Mouse (Mus musculus) C2C12 (cell line): ENCODE measurements around the gene B130006D01Rik. TPM values are rescaled to one million over a fixed set of nuclear protein-coding genes. Genes with fewer than 3 reads are reported as not detected.

Source experiments
- H3K27me3 ChIP-seq: one replicate; pipeline ENCODE4 v1.6.1; 2011; ENCODE audit not compliant: control insufficient read depth, insufficient read depth, insufficient read length
- H3K36me3 ChIP-seq: one replicate; pipeline ENCODE4 v1.6.1; 2011; ENCODE audit not compliant: control insufficient read depth, insufficient read depth
- H3K4me3 ChIP-seq: one replicate; pipeline ENCODE4 v1.5.1; 2011; ENCODE audit warnings: mild to moderate bottlenecking, control low read depth; ENCODE audit not compliant: poor library complexity, insufficient read depth, severe bottlenecking
- H3K79me2 ChIP-seq: one replicate; pipeline ENCODE4 v1.6.1; 2011; ENCODE audit not compliant: control insufficient read depth, insufficient read depth
- H3K79me3 ChIP-seq: one replicate; pipeline ENCODE4 v1.6.1; 2011; ENCODE audit warnings: low read depth, control low read depth
- H3ac ChIP-seq: one replicate; pipeline ENCODE3; 2011; ENCODE audit warnings: low read depth; ENCODE audit not compliant: control insufficient read depth, insufficient read length
- CEBPB ChIP-seq: IDR thresholded peaks from one replicate; pipeline ENCODE4 v1.6.1; 2011; ENCODE audit warnings: low read depth, mild to moderate bottlenecking, control low read depth, moderate library complexity
- CTCF ChIP-seq: IDR thresholded peaks from one replicate; pipeline ENCODE4 v1.5.1; 2011; ENCODE audit not compliant: control insufficient read depth, insufficient read depth, insufficient read length
- FOSL1 ChIP-seq: IDR thresholded peaks from one replicate; pipeline ENCODE4 v1.8.0; 2011; ENCODE audit warnings: mild to moderate bottlenecking, low read length; ENCODE audit not compliant: poor library complexity, insufficient read depth, severe bottlenecking
- MAX ChIP-seq: IDR thresholded peaks from one replicate; pipeline ENCODE4 v1.6.1; 2011; ENCODE audit warnings: mild to moderate bottlenecking, control low read depth
- MYOD1 ChIP-seq: IDR thresholded peaks from one replicate; pipeline ENCODE4 v1.6.1; 2011; ENCODE audit warnings: low read depth; ENCODE audit not compliant: control insufficient read depth, insufficient read length
- MYOG ChIP-seq: IDR thresholded peaks from one replicate; pipeline ENCODE4 v1.6.1; 2011; ENCODE audit not compliant: control insufficient read depth, insufficient read length; ENCODE audit errors: extremely low read depth
- USF1 ChIP-seq: IDR thresholded peaks from one replicate; pipeline ENCODE4 v1.6.1; 2011; ENCODE audit warnings: low read depth, mild to moderate bottlenecking, control low read depth, moderate library complexity
- polyA plus RNA-seq: library from polyadenylated mRNA; unstranded; fragments of >200 nt; fragmentation: generic; extraction: Trizol; gene quantifications from one replicate; pipeline ENCODE4 v1.2.1, GENCODE M21; 2012; ENCODE audit warnings: missing spikeins

The B130006D01Rik gene
- polyA plus RNA-seq, 1 experiment = 0.02 TPM

DNA sequence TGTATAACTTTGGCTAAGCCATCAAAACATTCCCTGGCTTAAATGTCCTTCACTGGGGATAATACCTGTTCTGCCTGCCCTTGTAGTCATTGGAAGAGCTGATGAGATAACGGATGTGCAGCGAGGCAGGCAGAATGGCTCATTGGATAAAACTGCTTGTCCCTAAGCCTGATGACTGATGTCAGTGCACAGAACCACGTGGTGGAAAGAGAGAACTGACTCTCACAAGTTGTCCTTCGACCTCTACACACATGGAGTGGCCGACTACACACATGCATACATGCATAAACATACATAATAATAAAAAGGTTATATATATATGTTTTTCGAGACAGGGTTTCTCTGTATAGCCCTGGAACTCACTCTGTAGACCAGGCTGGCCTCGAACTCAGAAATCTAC, 12.9 kb upstream of the B130006D01Rik start:
- Histone ChIP-seq H3K36me3 (no peaks in the 10 kb centered on the region), H3K79me2 (peaks cover 17% of the 10 kb centered on the region), H3ac (no peak overlapping the region), H3K4me3 (no peak overlapping the region), H3K27me3 (peaks cover 9% of the 10 kb centered on the region), H3K79me3 (peaks cover 6% of the 10 kb centered on the region)
- TF ChIP-seq CTCF = no peak
- TF ChIP-seq MYOD1 = no peak
- no peak for TF ChIP-seq MAX

DNA sequence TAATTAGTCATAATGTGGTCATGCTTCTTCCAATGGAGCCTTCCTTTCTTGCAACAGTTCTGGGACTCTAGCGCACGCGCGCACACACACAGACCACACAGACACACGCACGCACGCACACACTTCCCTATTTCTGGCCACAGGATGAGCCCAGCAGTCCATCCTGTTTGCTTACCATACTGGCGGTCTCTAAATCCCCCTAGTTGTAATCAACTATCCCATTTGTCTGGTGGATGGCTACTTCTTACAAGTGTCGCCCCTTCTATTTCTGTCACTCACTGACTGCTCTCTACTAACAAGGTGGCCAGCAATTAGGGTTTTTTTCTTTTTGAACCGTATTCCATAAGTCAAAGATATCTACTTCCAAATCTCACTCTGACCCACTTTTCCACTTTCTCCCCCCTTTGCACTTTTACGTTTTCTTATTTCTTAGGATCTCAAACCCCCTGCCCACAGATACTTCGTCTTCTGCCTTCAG, 11.3 kb upstream of the B130006D01Rik start:
- no peaks in the 10 kb centered on the region for H3K36me3 ChIP-seq
- no peak overlapping the region for H3ac ChIP-seq
- peaks cover 33% of the 10 kb centered on the region for H3K79me2 ChIP-seq
- H3K4me3 ChIP-seq = peak overlapping the region; percentile 72
- H3K27me3 ChIP-seq = peaks cover 4% of the 10 kb centered on the region
- H3K79me3 ChIP-seq = peaks cover 11% of the 10 kb centered on the region
- TF ChIP-seq USF1 = no peak
- no peak for TF ChIP-seq MYOD1
- no peak for TF ChIP-seq CTCF
- no peak for TF ChIP-seq MYOG

DNA sequence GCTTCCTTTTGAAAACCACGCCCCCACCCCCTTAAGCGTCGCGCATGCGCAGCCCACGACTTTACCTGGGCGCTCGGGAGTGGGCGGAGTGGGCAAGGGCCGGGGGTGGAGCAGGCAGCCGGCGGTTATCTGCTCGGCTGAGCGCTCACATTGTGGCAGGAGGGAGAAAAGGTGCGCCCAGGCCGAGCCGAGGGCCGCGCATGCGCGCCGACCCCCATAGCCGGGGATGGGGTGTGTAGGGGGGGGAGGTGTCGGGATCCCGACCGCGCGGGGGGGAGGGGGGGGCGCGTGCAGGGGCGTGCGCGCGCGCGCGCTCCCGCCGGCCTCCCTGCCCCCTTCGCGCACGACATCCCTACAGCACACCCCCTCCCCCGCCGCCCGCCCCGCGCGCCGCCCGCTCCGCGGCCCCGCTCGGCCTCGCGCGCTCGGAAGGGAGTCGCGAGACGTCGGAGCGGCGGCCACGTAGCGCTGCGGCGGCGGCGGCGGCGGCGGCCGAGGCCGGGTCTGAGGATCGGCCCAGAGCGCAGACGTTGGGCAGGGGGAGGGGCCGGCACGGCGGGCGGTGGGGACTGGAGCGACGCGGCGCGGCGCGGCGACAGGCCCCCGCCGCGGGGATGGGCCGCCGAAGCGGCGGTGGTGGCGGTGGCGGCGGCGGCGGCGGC, 10.7 kb upstream of the B130006D01Rik start, which contains the start of gene Zfp652:
Zfp652 (plus strand) TSS at position 111 of the 662 bp plus-strand sequence.
- H3ac ChIP-seq = peak within 1 kb of the TSS; percentile 54
- H3K27me3 ChIP-seq = peaks cover 4% of the 10 kb centered on the region
- peaks cover 36% of the 10 kb centered on the region for H3K79me2 ChIP-seq
- no peaks in the 10 kb centered on the region for H3K36me3 ChIP-seq
- peaks cover 11% of the 10 kb centered on the region for H3K79me3 ChIP-seq
- TF ChIP-seq USF1 (no peak), CEBPB (no peak), FOSL1 (no peak), MYOD1 (no peak), CTCF (no peak), MAX (no peak), MYOG (no peak)
- H3K4me3 ChIP-seq = peak within 1 kb of the TSS; percentile 72

GRCm38 (mm10) chr11:95713225-95713810, 10.1 kb upstream of the B130006D01Rik start:
- peaks cover 36% of the 10 kb centered on the region for H3K79me2 ChIP-seq
- H3K36me3 ChIP-seq = no peaks in the 10 kb centered on the region
- peak overlapping the region; percentile 72 for H3K4me3 ChIP-seq
- H3K27me3 ChIP-seq = peaks cover 4% of the 10 kb centered on the region
- TF ChIP-seq CTCF = no peak
- TF ChIP-seq MYOD1 = no peak
- TF ChIP-seq MAX = no peak
- no peak for TF ChIP-seq FOSL1
- TF ChIP-seq CEBPB = no peak
- TF ChIP-seq USF1 = no peak
- TF ChIP-seq MYOG = no peak
- peak overlapping the region; percentile 54 for H3ac ChIP-seq
- H3K79me3 ChIP-seq = peaks cover 11% of the 10 kb centered on the region

- H3K79me3 ChIP-seq = peaks cover 11% of the 10 kb centered on the region
These were observed 9.6 kb upstream of the B130006D01Rik start for GRCm38 (mm10) chr11:95713811-95714241.

More at GRCm38 (mm10) chr11:95713811-95714241, 9.6 kb upstream of the B130006D01Rik start:
- Histone ChIP-seq H3ac (no peak overlapping the region), H3K36me3 (no peaks in the 10 kb centered on the region), H3K27me3 (peaks cover 4% of the 10 kb centered on the region), H3K79me2 (peaks cover 36% of the 10 kb centered on the region), H3K4me3 (peak overlapping the region; percentile 72)
- no peak for TF ChIP-seq MYOG
- no peak for TF ChIP-seq MYOD1
- TF ChIP-seq FOSL1 = no peak
- TF ChIP-seq MAX = no peak
- TF ChIP-seq CEBPB = no peak
- TF ChIP-seq CTCF = no peak
- no peak for TF ChIP-seq USF1
